In the genomic region with DNA sequence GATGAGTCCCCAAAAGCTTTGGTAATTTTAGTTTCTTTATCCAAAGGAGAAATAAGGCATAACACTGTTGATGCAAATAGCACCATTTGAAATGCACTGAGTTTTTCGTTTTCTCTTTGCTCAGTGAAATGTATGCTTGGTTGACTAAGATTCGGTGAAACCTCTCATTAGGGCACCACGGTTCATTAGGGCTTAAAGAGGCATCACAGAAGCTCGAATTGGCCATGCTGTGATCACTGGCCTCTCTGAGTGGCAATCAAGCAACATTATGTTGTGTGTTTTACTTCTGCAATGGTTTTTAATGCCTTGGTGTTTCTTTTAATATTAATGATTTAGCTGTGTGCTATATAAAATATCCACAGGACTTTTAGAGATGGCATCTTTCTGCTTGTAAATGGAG, we compare ENCODE assay signal across 28 mouse cellular contexts.
DNase-seq lines count a peak whose midpoint lies in the region; ATAC-seq and TF ChIP-seq lines count a peak whose summit lies in the region.
"Had no signal": no experiment of that assay in that cellular context is flagged by ENCODE, and none has a peak within 500 bp of the region (broad histone marks: within the 10 kb centered on the region; RNA-seq: fewer than 3 reads in every experiment).

No protein-coding gene starts in this region.

- WGBS in forebrain, embryonic 11.5 days: 7% methylated on average over 4 of the region's 4 CpGs
- 11% methylated on average over 4 of the region's 4 CpGs for WGBS in forebrain, postnatal 0 days
- 72% methylated on average over 4 of the region's 4 CpGs for WGBS in heart, embryonic 12.5 days
- WGBS in forebrain, embryonic 15.5 days: 6% methylated on average over 4 of the region's 4 CpGs

- no peaks in the 10 kb centered on the region for H3K9me3 ChIP-seq in forebrain, embryonic 11.5 days (ENCODE audit: control insufficient read depth, low read length)
- H3K9me3 ChIP-seq in forebrain, postnatal 0 days (ENCODE audit: low read length): no peaks in the 10 kb centered on the region
- H3K9me3 ChIP-seq in heart, embryonic 12.5 days (replicated peaks): no peaks in the 10 kb centered on the region
- no peaks in the 10 kb centered on the region for H3K9me3 ChIP-seq in forebrain, embryonic 15.5 days
- H3K9me3 ChIP-seq: embryonic facial prominence, embryonic 15.5 days; heart, embryonic 15.5 days; hindbrain, embryonic 10.5 days; hindbrain, embryonic 13.5 days had no signal

- H3K36me3 ChIP-seq in forebrain, embryonic 11.5 days (ENCODE audit: control insufficient read depth, insufficient read depth, low read length): no peaks in the 10 kb centered on the region
- no peaks in the 10 kb centered on the region for H3K36me3 ChIP-seq in forebrain, postnatal 0 days (ENCODE audit: insufficient read depth)
- H3K36me3 ChIP-seq in heart, embryonic 12.5 days: no peaks in the 10 kb centered on the region
- H3K36me3 ChIP-seq in forebrain, embryonic 15.5 days: no peaks in the 10 kb centered on the region
- H3K36me3 ChIP-seq: embryonic facial prominence, embryonic 15.5 days; heart, embryonic 15.5 days; hindbrain, embryonic 10.5 days; hindbrain, embryonic 13.5 days had no signal

- no peak overlapping the region for H3K4me2 ChIP-seq in forebrain, embryonic 11.5 days (ENCODE audit: low read depth, low read length, severe bottlenecking)
- no peak overlapping the region for H3K4me2 ChIP-seq in forebrain, postnatal 0 days (ENCODE audit: low read depth)
- H3K4me2 ChIP-seq in heart, embryonic 12.5 days: no peak overlapping the region
- H3K4me2 ChIP-seq in forebrain, embryonic 15.5 days (replicated peaks): no peak overlapping the region
- H3K4me2 ChIP-seq: embryonic facial prominence, embryonic 15.5 days; heart, embryonic 11.5 days; heart, embryonic 15.5 days; hindbrain, embryonic 13.5 days had no signal

- peak; percentile 71; the same call in 1 of the 2 replicates for ATAC-seq in forebrain, embryonic 11.5 days (replicated peaks; ENCODE audit: low FRiP score)
- ATAC-seq in forebrain, postnatal 0 days: no peak
- ATAC-seq in heart, embryonic 12.5 days (ENCODE audit: insufficient number of reproducible peaks, low FRiP score): no peak
- ATAC-seq in forebrain, embryonic 15.5 days (replicated peaks): 0 out of 2 replicates have a peak, but pooled peaks have one; percentile 51
- ATAC-seq: activated CD4-positive, CD25-positive, alpha-beta regulatory T cell, adult 4 months; CD4-positive, CD25-positive, alpha-beta regulatory T cell, adult 4 months; hindbrain, postnatal 0 days; inflammation-experienced regulatory T-cells, adult 6 months; intestine, embryonic 16.5 days had no signal

- no peaks in the 10 kb centered on the region for H3K4me1 ChIP-seq in forebrain, embryonic 11.5 days (replicated peaks; ENCODE audit: control insufficient read depth, insufficient read depth, low read length)
- H3K4me1 ChIP-seq in forebrain, postnatal 0 days (ENCODE audit: insufficient read depth): no peaks in the 10 kb centered on the region
- H3K4me1 ChIP-seq in heart, embryonic 12.5 days (replicated peaks): no peaks in the 10 kb centered on the region
- H3K4me1 ChIP-seq in forebrain, embryonic 15.5 days: no peaks in the 10 kb centered on the region
- H3K4me1 ChIP-seq: heart, embryonic 15.5 days; hindbrain, embryonic 10.5 days; hindbrain, embryonic 13.5 days had no signal

- no peak for TF ChIP-seq CTCF in forebrain, postnatal 0 days (IDR thresholded peaks at IDR 0.05; ENCODE audit: low read depth)

- no peak overlapping the region for H3K4me3 ChIP-seq in forebrain, embryonic 11.5 days (ENCODE audit: low read depth, low read length)
- no peak overlapping the region for H3K4me3 ChIP-seq in forebrain, postnatal 0 days (ENCODE audit: low read depth, low read length)
- H3K4me3 ChIP-seq in heart, embryonic 12.5 days: no peak overlapping the region
- H3K4me3 ChIP-seq in forebrain, embryonic 15.5 days: no peak overlapping the region
- H3K4me3 ChIP-seq: embryonic facial prominence, embryonic 15.5 days; heart, embryonic 15.5 days; hindbrain, embryonic 10.5 days; hindbrain, embryonic 13.5 days had no signal

- no peaks in the 10 kb centered on the region for H3K27me3 ChIP-seq in forebrain, embryonic 11.5 days (ENCODE audit: control insufficient read depth, insufficient read depth, low read length)
- H3K27me3 ChIP-seq in forebrain, postnatal 0 days (ENCODE audit: insufficient read depth, low read length): no peaks in the 10 kb centered on the region
- no peaks in the 10 kb centered on the region for H3K27me3 ChIP-seq in heart, embryonic 12.5 days (replicated peaks)
- H3K27me3 ChIP-seq in forebrain, embryonic 15.5 days: no peaks in the 10 kb centered on the region
- H3K27me3 ChIP-seq: embryonic facial prominence, embryonic 15.5 days; heart, embryonic 15.5 days; hindbrain, embryonic 13.5 days had no signal

- no peak overlapping the region for H3K27ac ChIP-seq in forebrain, embryonic 11.5 days (ENCODE audit: low read depth, low read length)
- H3K27ac ChIP-seq in forebrain, postnatal 0 days (ENCODE audit: low read depth, low read length): no peak overlapping the region
- H3K27ac ChIP-seq in heart, embryonic 12.5 days (ENCODE audit: poor library complexity, severe bottlenecking): no peak overlapping the region
- no peak overlapping the region for H3K27ac ChIP-seq in forebrain, embryonic 15.5 days (replicated peaks)
- H3K27ac ChIP-seq: embryonic facial prominence, embryonic 15.5 days; heart, embryonic 15.5 days; hindbrain, embryonic 10.5 days; hindbrain, embryonic 13.5 days; hindbrain, postnatal 0 days had no signal

- no peak for DNase-seq in forebrain, embryonic 11.5 days (ENCODE audit: low spot score)
- DNase-seq in forebrain, postnatal 0 days: no peak
- DNase-seq in heart, adult 11 months: peak; percentile 54
- DNase-seq in retina, postnatal 1 day: peak; percentile 57
- no peak for DNase-seq in layer of hippocampus, adult 11-12 months (ENCODE audit: low spot score)
- no peak for DNase-seq in left cerebral cortex, adult 18-20 months (ENCODE audit: low spot score in 2 of 2)
- DNase-seq: adrenal gland, adult 8-10 months; adrenal gland, postnatal 25 days; cerebellum, adult 18-20 months; cerebellum, adult 9-10 months; cerebellum, postnatal 14 days; gastrocnemius, postnatal 10 days; gastrocnemius, postnatal 36 days; heart, postnatal 10 days; heart, postnatal 36 days; kidney, adult 18-20 months had no signal

- H3K9ac ChIP-seq in forebrain, embryonic 11.5 days (ENCODE audit: low read length): no peak overlapping the region
- no peak overlapping the region for H3K9ac ChIP-seq in forebrain, postnatal 0 days
- H3K9ac ChIP-seq in heart, embryonic 12.5 days: no peak overlapping the region
- H3K9ac ChIP-seq in forebrain, embryonic 15.5 days (replicated peaks): no peak overlapping the region
- H3K9ac ChIP-seq: embryonic facial prominence, embryonic 15.5 days; heart, embryonic 15.5 days; hindbrain, embryonic 13.5 days had no signal

Comparison
In these comparisons a context has a peak if more than half of its experiments do, and no peak if none do; other contexts are left out.
1. ATAC-seq: peak in forebrain, embryonic 11.5 days (single experiment) and forebrain, embryonic 15.5 days (single experiment); none in forebrain, postnatal 0 days (single experiment) and heart, embryonic 12.5 days (single experiment).
2. DNase-seq: peak in heart, adult 11 months (single experiment) and retina, postnatal 1 day (single experiment); none in forebrain, embryonic 11.5 days (single experiment), forebrain, postnatal 0 days (single experiment), layer of hippocampus, adult 11-12 months (single experiment) and left cerebral cortex, adult 18-20 months (0 of 2).